Mouse (Mus musculus) liver, postnatal 0 days (tissue): Measurements from ENCODE around the gene Krtap16-1. TPM values are rescaled to one million over a fixed set of nuclear protein-coding genes. Genes with fewer than 3 reads are reported as not detected.

ENCODE experiments used
- ATAC-seq: fragments of 200-750 bp; cut with Nextera tagmentation; 2 replicates; pipeline ENCODE4 v1.8.0; 2017; ENCODE audit warnings: mild to moderate bottlenecking, moderate library complexity
- DNase-seq: peaks from one replicate; pipeline ENCODE4 v3.0.0-alpha.2; 2016
- H3K27ac ChIP-seq: fragments of 300-500 bp; sonication (generic); 2 replicates; pipeline ENCODE4 v1.5.1; 2014; ENCODE audit warnings: antibody characterized with exemption, moderate library complexity, mild to moderate bottlenecking, low read depth
- H3K27me3 ChIP-seq: fragments of 300-500 bp; sonication (generic); 2 replicates; pipeline ENCODE4 v1.6.1; 2014; ENCODE audit warnings: low read length, control low read depth, mixed read lengths; ENCODE audit not compliant: insufficient read depth
- H3K36me3 ChIP-seq: fragments of 300-500 bp; sonication (generic); replicated peaks from 2 replicates; pipeline ENCODE4 v1.6.1; 2014; ENCODE audit warnings: mild to moderate bottlenecking, control low read depth, low read length, moderate library complexity, mixed read lengths; ENCODE audit not compliant: insufficient read depth
- H3K4me1 ChIP-seq: fragments of 300-500 bp; sonication (generic); 2 replicates; pipeline ENCODE4 v1.6.1; 2014; ENCODE audit warnings: antibody characterized with exemption, mild to moderate bottlenecking, control low read depth; ENCODE audit not compliant: insufficient read depth
- H3K4me2 ChIP-seq: fragments of 300-500 bp; sonication (generic); 2 replicates; pipeline ENCODE4 v1.6.1; 2014; ENCODE audit warnings: low read depth, mild to moderate bottlenecking, low read length, moderate library complexity, mixed read lengths
- H3K4me3 ChIP-seq: fragments of 300-500 bp; sonication (generic); 2 replicates; pipeline ENCODE4 v1.5.1; 2014; ENCODE audit warnings: low read depth, low read length
- H3K9ac ChIP-seq: fragments of 300-500 bp; sonication (generic); replicated peaks from 2 replicates; pipeline ENCODE4 v1.6.1; 2014; ENCODE audit warnings: mild to moderate bottlenecking, moderate library complexity
- H3K9me3 ChIP-seq: fragments of 300-500 bp; sonication (generic); 2 replicates; pipeline ENCODE4 v1.6.1; 2016; ENCODE audit warnings: mild to moderate bottlenecking, control low read depth, low read length, mixed read lengths
- CTCF ChIP-seq: sonication (generic); IDR thresholded peaks from 2 replicates; pipeline ENCODE4 v1.5.1; 2016; ENCODE audit warnings: antibody characterized with exemption, low read depth
- EP300 ChIP-seq: IDR thresholded peaks from 2 replicates; pipeline ENCODE4 v1.6.1; 2016; ENCODE audit warnings: antibody characterized with exemption, low read depth, mild to moderate bottlenecking
- WGBS: fragments of 180-500 bp; shearing (Covaris S2); extraction: QIAGEN DNeasy Blood & Tissue Kit; methylation state at CpG from one replicate; pipeline ENCODE4 v1.1.7; 2014; ENCODE audit not compliant: insufficient replicate concordance; 5-methylcytosine and 5-hydroxymethylcytosine counted together
- polyA plus RNA-seq: library from polyadenylated mRNA; unstranded; fragments of >200 nt; fragmentation: Nextera tagmentation; extraction: Ambion mirVana; gene quantifications from 2 replicates; pipeline ENCODE4 v1.2.1, GENCODE M21; 2015

The Krtap16-1 gene
- polyA plus RNA-seq, 1 experiment from 2014 or later: not detected

DNA sequence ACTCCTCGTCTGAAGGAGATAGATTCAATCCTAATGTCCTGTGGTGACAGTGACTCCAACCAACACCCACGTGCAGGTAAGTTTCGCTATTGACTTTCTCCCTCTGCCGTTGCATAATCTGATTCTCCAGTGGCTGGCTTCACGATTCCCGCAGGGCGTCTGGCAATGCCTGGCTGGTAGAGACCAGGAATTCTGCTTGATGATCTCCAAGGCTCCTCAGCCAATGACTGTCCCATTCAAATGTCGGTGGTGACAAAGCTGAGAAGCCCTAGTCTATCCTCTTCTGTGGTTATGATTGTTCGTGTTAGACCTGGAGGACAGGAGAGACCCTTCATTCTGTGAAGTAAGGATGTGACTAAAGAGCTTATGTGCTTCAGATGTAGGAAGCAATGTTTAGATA, 3.7 kb downstream of the Krtap16-1 start:
- no peaks in the 10 kb centered on the region for H3K9me3 ChIP-seq
- WGBS: 73% methylated on average over 9 of the region's 9 CpGs
- no peak for ATAC-seq
- TF ChIP-seq CTCF (no peak), EP300 (no peak)
- H3K27ac ChIP-seq: no peak overlapping the region
- H3K27me3 ChIP-seq: no peaks in the 10 kb centered on the region
- no peaks in the 10 kb centered on the region for H3K36me3 ChIP-seq
- no peak overlapping the region for H3K9ac ChIP-seq
- H3K4me3 ChIP-seq: no peak overlapping the region
- DNase-seq: no peak
- no peaks in the 10 kb centered on the region for H3K4me1 ChIP-seq
- no peak overlapping the region for H3K4me2 ChIP-seq

DNA sequence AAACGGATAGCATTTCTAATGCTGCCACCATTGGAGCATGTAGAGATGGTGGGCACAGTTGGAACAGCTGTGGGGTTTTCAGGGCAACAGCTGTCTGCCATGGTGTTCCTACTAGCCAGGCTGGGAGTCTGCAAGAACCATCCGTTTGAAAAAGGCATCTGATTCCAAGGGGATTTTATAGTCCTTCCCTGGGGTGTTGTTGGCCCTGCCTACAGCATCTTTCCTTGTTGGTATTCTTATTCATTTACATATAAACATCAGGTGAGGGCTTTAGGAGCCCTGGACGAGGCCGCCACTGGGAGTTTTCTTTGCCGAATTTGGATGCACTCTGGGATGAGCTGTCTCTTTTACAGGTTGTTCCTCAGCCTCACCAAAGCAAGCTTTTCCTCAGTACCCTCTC, 7.4 kb downstream of the Krtap16-1 start, which contains the start of gene Krtap29-1:
Gene Krtap29-1, minus strand, starts transcription at position 101 of the 400 bp plus-strand sequence.
- Histone ChIP-seq H3K36me3 (no peaks in the 10 kb centered on the region), H3K9me3 (no peaks in the 10 kb centered on the region), H3K27me3 (no peaks in the 10 kb centered on the region), H3K4me2 (no peak within 1 kb of the TSS), H3K4me3 (no peak within 1 kb of the TSS), H3K27ac (no peak within 1 kb of the TSS), H3K9ac (no peak within 1 kb of the TSS), H3K4me1 (no peaks in the 10 kb centered on the region)
- DNase-seq: no peak
- 69% methylated on average over 5 of the region's 5 CpGs for WGBS
- no peak for ATAC-seq
- TF ChIP-seq CTCF (no peak), EP300 (no peak)

DNA sequence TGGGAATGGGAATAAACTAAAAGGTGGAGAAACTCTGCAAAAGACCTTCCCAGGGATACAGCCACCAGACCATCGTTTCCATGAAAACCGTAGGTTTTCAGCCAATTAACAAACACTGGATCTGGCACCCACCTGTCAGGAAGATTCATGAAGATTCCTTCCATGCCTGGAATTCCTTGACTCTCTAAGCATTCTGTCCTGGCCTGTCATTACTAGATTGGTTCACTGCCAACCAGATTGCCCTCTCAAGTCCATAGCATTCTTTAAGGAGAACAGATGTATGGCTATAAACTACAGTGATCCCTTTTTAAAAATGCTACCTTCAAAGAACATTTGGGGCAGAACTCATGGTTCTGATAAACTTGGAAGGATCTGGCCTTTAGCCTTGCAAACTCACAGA, 20.4 kb downstream of the Krtap16-1 start:
- Histone ChIP-seq H3K4me3 (no peak overlapping the region), H3K27me3 (no peaks in the 10 kb centered on the region), H3K9me3 (no peaks in the 10 kb centered on the region), H3K9ac (no peak overlapping the region), H3K4me1 (no peaks in the 10 kb centered on the region), H3K27ac (no peak overlapping the region), H3K4me2 (no peak overlapping the region), H3K36me3 (no peaks in the 10 kb centered on the region)
- ATAC-seq (no peak), DNase-seq (no peak)
- WGBS: 27% methylated on average over 2 of the region's 2 CpGs
- no peak for TF ChIP-seq CTCF
- TF ChIP-seq EP300: no peak

DNA sequence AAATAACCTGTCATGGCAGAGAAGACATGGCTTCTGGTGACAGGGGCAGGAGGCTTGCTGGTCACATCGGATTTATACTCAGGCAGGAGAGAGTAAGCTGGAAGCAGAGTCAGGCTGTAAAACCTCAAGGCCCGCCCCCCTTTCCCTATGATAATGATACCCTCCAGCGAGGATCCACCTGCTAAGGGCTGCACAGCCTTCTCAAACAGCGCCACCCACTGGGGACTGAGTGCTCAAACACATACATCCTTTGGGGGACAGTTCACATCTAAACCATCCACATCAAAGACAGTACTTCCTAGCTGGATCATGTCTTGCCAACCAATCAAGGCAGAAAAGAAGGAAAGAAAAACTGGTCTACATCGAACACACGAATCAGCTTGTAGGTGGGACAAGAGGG, 22.2 kb downstream of the Krtap16-1 start:
- Histone ChIP-seq H3K4me2 (no peak overlapping the region), H3K9ac (no peak overlapping the region), H3K27ac (no peak overlapping the region), H3K4me3 (no peak overlapping the region), H3K36me3 (no peaks in the 10 kb centered on the region), H3K9me3 (no peaks in the 10 kb centered on the region), H3K27me3 (no peaks in the 10 kb centered on the region), H3K4me1 (no peaks in the 10 kb centered on the region)
- no peak for ATAC-seq
- WGBS: 56% methylated on average over 6 of the region's 6 CpGs
- DNase-seq: no peak
- TF ChIP-seq EP300 (no peak), CTCF (no peak; the same call in 1 of the 2 replicates)

DNA sequence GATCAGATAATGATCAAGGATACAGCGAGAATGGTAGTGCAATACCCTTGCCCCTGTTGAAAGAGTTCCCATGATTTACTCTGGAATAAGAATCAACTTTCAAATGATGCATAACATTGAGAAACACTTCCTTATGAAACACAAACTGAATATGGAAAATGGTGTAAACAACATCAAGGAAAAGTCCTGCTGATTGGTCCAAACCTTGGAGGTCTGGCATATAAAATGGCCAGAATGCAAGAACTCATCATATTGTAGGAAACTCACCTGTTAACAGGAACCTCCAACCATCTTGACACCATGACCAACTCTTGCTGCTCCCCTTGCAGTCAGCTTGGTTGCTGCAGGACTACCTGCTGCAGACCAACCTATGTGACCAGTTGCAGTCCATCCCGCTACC, 38.2 kb downstream of the Krtap16-1 start, which contains the start of gene Krtap9-5:
Gene Krtap9-5, plus strand, starts transcription at position 301 of the 400 bp plus-strand sequence.
- ATAC-seq (no peak), DNase-seq (no peak)
- no peak within 1 kb of the TSS for H3K4me2 ChIP-seq
- H3K4me1 ChIP-seq: no peaks in the 10 kb centered on the region
- no peak within 1 kb of the TSS for H3K4me3 ChIP-seq
- no peak within 1 kb of the TSS for H3K9ac ChIP-seq
- no peak for TF ChIP-seq CTCF
- no peak for TF ChIP-seq EP300
- H3K27me3 ChIP-seq: no peaks in the 10 kb centered on the region
- H3K27ac ChIP-seq: no peak within 1 kb of the TSS
- H3K9me3 ChIP-seq: no peaks in the 10 kb centered on the region
- H3K36me3 ChIP-seq: no peaks in the 10 kb centered on the region
- WGBS: 69% methylated on average over 2 of the region's 2 CpGs

DNA sequence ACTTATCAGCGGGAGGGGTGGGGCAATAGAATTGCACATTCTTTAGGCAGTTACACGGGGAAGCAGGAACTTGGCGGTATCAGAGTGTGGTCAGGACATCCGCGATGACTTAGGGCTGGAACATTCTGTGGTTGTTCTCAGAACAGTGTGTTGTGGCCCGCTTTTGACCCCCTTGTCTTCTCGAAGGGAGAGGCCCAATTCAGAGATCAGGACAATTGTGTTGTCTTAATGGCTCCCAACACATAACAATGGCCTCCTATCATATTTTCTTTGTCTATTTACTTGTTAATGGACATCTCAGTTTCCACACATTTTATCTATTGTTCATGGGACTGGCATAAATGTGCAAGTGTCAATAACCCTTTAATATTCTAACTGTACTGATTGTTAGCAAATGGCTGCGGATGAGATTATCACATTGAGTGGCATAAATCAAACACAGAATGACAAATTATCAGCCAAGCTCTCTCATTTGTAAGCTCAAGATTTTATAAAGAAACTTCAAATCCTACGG, 48.6 kb downstream of the Krtap16-1 start:
- no peaks in the 10 kb centered on the region for H3K36me3 ChIP-seq
- H3K4me3 ChIP-seq: no peak overlapping the region
- no peak overlapping the region for H3K9ac ChIP-seq
- no peaks in the 10 kb centered on the region for H3K9me3 ChIP-seq
- H3K4me2 ChIP-seq: no peak overlapping the region
- 77% methylated on average over 9 of the region's 9 CpGs for WGBS
- no peaks in the 10 kb centered on the region for H3K27me3 ChIP-seq
- no peak for ATAC-seq
- no peak for DNase-seq
- H3K4me1 ChIP-seq: no peaks in the 10 kb centered on the region
- TF ChIP-seq CTCF: no peak
- no peak for TF ChIP-seq EP300
- H3K27ac ChIP-seq: no peak overlapping the region
